Comparison of ENCODE assay signal across 9 mouse cellular contexts in genomic region chr11:61377881-61378613, GRCm38 (mm10). TPM values are rescaled to one million over a fixed set of nuclear protein-coding genes. Genes with fewer than 3 reads are reported as not detected.
A peak's percentile ranks its signal among the peaks of the same experiment; 100 is the strongest.
DNase-seq lines count a peak whose midpoint lies in the region; ATAC-seq lines count a peak whose summit lies in the region.
"Had no signal": no experiment of that assay in that cellular context is flagged by ENCODE, and none has a peak within 500 bp of the region (broad histone marks: within the 10 kb centered on the region; RNA-seq: fewer than 3 reads in every experiment).

Gene Slc47a1, minus strand, starts transcription at chr11:61378345.

- peak within 1 kb of the TSS; percentile 34 for H3K4me3 ChIP-seq in embryonic facial prominence, embryonic 15.5 days (replicated peaks)
- peak within 1 kb of the TSS; percentile 17 for H3K4me3 ChIP-seq in midbrain, embryonic 12.5 days

- no peak for ATAC-seq in embryonic facial prominence, embryonic 15.5 days (ENCODE audit: insufficient number of reproducible peaks, low FRiP score, low TSS enrichment, low read depth)
- ATAC-seq in midbrain, embryonic 12.5 days (ENCODE audit: low FRiP score, low read depth) = no peak
- no peak for ATAC-seq in megakaryocyte-erythroid progenitor cell, adult 5-6 weeks (replicated peaks; ENCODE audit: low FRiP score, low TSS enrichment, poor library complexity, severe bottlenecking)

- H3K27me3 ChIP-seq in embryonic facial prominence, embryonic 15.5 days = peaks cover 41% of the 10 kb centered on the region
- peaks cover 48% of the 10 kb centered on the region for H3K27me3 ChIP-seq in midbrain, embryonic 12.5 days

- 15% methylated on average over 39 of the region's 39 CpGs for WGBS in embryonic facial prominence, embryonic 15.5 days
- 18% methylated on average over 39 of the region's 39 CpGs for WGBS in midbrain, embryonic 12.5 days

- H3K36me3 ChIP-seq in embryonic facial prominence, embryonic 15.5 days = no peaks in the 10 kb centered on the region
- no peaks in the 10 kb centered on the region for H3K36me3 ChIP-seq in midbrain, embryonic 12.5 days

- no peak within 1 kb of the TSS for H3K27ac ChIP-seq in embryonic facial prominence, embryonic 15.5 days (replicated peaks)
- H3K27ac ChIP-seq in midbrain, embryonic 12.5 days (replicated peaks) = no peak within 1 kb of the TSS

- H3K9ac ChIP-seq in embryonic facial prominence, embryonic 15.5 days = no peak within 1 kb of the TSS
- peak within 1 kb of the TSS; percentile 40 for H3K9ac ChIP-seq in midbrain, embryonic 12.5 days (replicated peaks)

- H3K4me1 ChIP-seq in embryonic facial prominence, embryonic 15.5 days = peaks cover 9% of the 10 kb centered on the region
- no peaks in the 10 kb centered on the region for H3K4me1 ChIP-seq in midbrain, embryonic 12.5 days

- no peaks in the 10 kb centered on the region for H3K9me3 ChIP-seq in embryonic facial prominence, embryonic 15.5 days (replicated peaks)
- H3K9me3 ChIP-seq in midbrain, embryonic 12.5 days = no peaks in the 10 kb centered on the region

- DNase-seq in adrenal gland, adult (ENCODE audit: inconsistent age in 2 of 2, low spot score in 1 of 2) = peak; percentile 50 to 80
- peak; percentile 48 to 57 for DNase-seq in heart, postnatal 14 days
- DNase-seq in kidney, postnatal 4 days = peak; percentile 62 to 73
- DNase-seq in left cerebral cortex, postnatal 14 days (ENCODE audit: low spot score in 2 of 2) = no peak
- DNase-seq in cerebellum, postnatal 36 days = no peak

- H3K4me2 ChIP-seq in embryonic facial prominence, embryonic 15.5 days (replicated peaks) = peak within 1 kb of the TSS; percentile 54
- peak within 1 kb of the TSS; percentile 42 for H3K4me2 ChIP-seq in midbrain, embryonic 12.5 days (replicated peaks)

- intact Hi-C loops in heart, postnatal 14 days (cut with DNase I) = no loop called here
- intact Hi-C loops in left cerebral cortex, postnatal 14 days (cut with DNase I) = loop anchor here (5.0 kb wide), 1 partner anchor 36 kb away; the partner anchor contains the start of gene Slc47a2

RNA-seq across cellular contexts. Expression of gene Slc47a1, which starts in this region (rescaled TPM):
- 0.88 and 0.89 TPM in 2 replicates for polyA plus RNA-seq in embryonic facial prominence, embryonic 15.5 days (2015; fragmentation: Nextera tagmentation; extraction: Ambion mirVana)
- 10 to 100 TPM; 25.8 to 31.2 TPM for total RNA-seq in heart, postnatal 14 days (2021)
- polyA plus RNA-seq in midbrain, embryonic 12.5 days (2016; fragmentation: Nextera tagmentation; extraction: Ambion mirVana) = not detected in 2 replicates
- total RNA-seq in megakaryocyte-erythroid progenitor cell, adult 5-6 weeks (2014; fragmentation: Nextera tagmentation) = not detected in 2 replicates
- total RNA-seq in megakaryocyte-erythroid progenitor cell, adult 5-6 weeks (2017) = not detected in 2 replicates
- total RNA-seq in left cerebral cortex, postnatal 14 days (2021) = 1 to 10 TPM; 3.7 to 4.1 TPM
- total RNA-seq: neutrophil, adult 5-6 weeks had no signal

Comparison
In these comparisons a context has a peak if more than half of its experiments do, and no peak if none do; other contexts are left out.
1. RNA of gene Slc47a1 (total RNA-seq): 25.8 to 31.2 TPM in heart, postnatal 14 days; 3.7 to 4.1 TPM in left cerebral cortex, postnatal 14 days and not detected in megakaryocyte-erythroid progenitor cell, adult 5-6 weeks; every median in the first group is over 4 times any median in the second.
2. DNase-seq: peak in adrenal gland, adult (2 of 2), heart, postnatal 14 days (2 of 2) and kidney, postnatal 4 days (2 of 2); none in left cerebral cortex, postnatal 14 days (0 of 2) and cerebellum, postnatal 36 days (0 of 2).